ENCODE assay signal across 8 mouse cellular contexts in the genomic region with DNA sequence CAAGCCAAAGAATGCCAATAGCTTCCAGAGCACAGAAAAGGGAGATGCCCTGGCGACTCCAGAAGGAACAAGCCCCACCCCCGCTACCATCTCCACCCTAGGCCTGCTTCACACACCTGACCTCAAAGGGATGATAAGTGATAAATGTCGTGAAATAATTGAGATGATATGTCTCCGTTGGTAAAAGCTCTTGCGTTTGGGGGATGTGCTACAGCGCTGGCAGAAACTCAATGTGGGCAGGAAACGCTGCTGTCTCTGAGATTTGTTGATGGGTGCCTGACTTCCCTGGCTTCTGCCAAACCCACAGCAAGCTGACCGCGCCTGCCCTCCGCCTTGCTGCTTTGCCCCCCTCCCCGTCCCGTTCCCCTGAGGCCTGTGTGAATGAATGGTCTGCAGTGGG. TPM values are rescaled to one million over a fixed set of nuclear protein-coding genes. Genes with fewer than 3 reads are reported as not detected.
DNase-seq lines count a peak whose midpoint lies in the region; ATAC-seq lines count a peak whose summit lies in the region.
"Had no signal": no experiment of that assay in that cellular context is flagged by ENCODE, and none has a peak within 500 bp of the region (broad histone marks: within the 10 kb centered on the region; RNA-seq: fewer than 3 reads in every experiment).

No protein-coding gene starts in this region.

- peaks cover 30% of the 10 kb centered on the region for H3K4me1 ChIP-seq in neural tube, embryonic 13.5 days (replicated peaks)
- peaks cover 33% of the 10 kb centered on the region for H3K4me1 ChIP-seq in neural tube, embryonic 15.5 days
- H3K4me1 ChIP-seq in embryonic facial prominence, embryonic 14.5 days (ENCODE audit: control insufficient read depth, insufficient read depth, low read length): peaks cover 23% of the 10 kb centered on the region
- H3K4me1 ChIP-seq in kidney, embryonic 16.5 days (ENCODE audit: insufficient read depth, low read length): peaks cover 56% of the 10 kb centered on the region

- no peaks in the 10 kb centered on the region for H3K9me3 ChIP-seq in neural tube, embryonic 13.5 days
- no peaks in the 10 kb centered on the region for H3K9me3 ChIP-seq in neural tube, embryonic 15.5 days (replicated peaks)
- no peaks in the 10 kb centered on the region for H3K9me3 ChIP-seq in embryonic facial prominence, embryonic 14.5 days (ENCODE audit: control insufficient read depth, low read length)
- H3K9me3 ChIP-seq in kidney, embryonic 16.5 days (ENCODE audit: low read length): no peaks in the 10 kb centered on the region
- H3K9me3 ChIP-seq: megakaryocyte, embryonic 14.5 days had no signal

- no peak overlapping the region for H3K9ac ChIP-seq in neural tube, embryonic 13.5 days
- H3K9ac ChIP-seq in neural tube, embryonic 15.5 days (replicated peaks): no peak overlapping the region
- no peak overlapping the region for H3K9ac ChIP-seq in embryonic facial prominence, embryonic 14.5 days (ENCODE audit: low read depth, low read length)
- 0 out of 2 replicates have a peak overlapping the region, but pooled peaks have one; percentile 15 for H3K9ac ChIP-seq in kidney, embryonic 16.5 days (replicated peaks; ENCODE audit: low read length)

- WGBS in neural tube, embryonic 13.5 days: 61% methylated on average over 12 of the region's 12 CpGs
- WGBS in neural tube, embryonic 15.5 days: 59% methylated on average over 12 of the region's 12 CpGs
- WGBS in embryonic facial prominence, embryonic 14.5 days: 34% methylated on average over 12 of the region's 12 CpGs
- 36% methylated on average over 12 of the region's 12 CpGs for WGBS in kidney, embryonic 16.5 days

- DNase-seq in embryonic facial prominence, embryonic 14.5 days (ENCODE audit: low spot score): peak; percentile 61
- peak; percentile 48 for DNase-seq in thymus, postnatal 25 days
- DNase-seq in embryo, embryonic 10 days (ENCODE audit: low spot score): no peak
- no peak for DNase-seq in urinary bladder, postnatal 36 days (ENCODE audit: low spot score in 2 of 2)

- no peak overlapping the region for H3K4me3 ChIP-seq in neural tube, embryonic 13.5 days
- H3K4me3 ChIP-seq in neural tube, embryonic 15.5 days (replicated peaks): no peak overlapping the region
- no peak overlapping the region for H3K4me3 ChIP-seq in embryonic facial prominence, embryonic 14.5 days (ENCODE audit: low read depth, low read length)
- no peak overlapping the region for H3K4me3 ChIP-seq in kidney, embryonic 16.5 days (ENCODE audit: low read length)
- H3K4me3 ChIP-seq: megakaryocyte, embryonic 14.5 days had no signal

- 0 out of 2 replicates have a peak overlapping the region, but pooled peaks have one; percentile 33 for H3K27ac ChIP-seq in neural tube, embryonic 13.5 days (replicated peaks)
- no peak overlapping the region for H3K27ac ChIP-seq in neural tube, embryonic 15.5 days (replicated peaks)
- no peak overlapping the region for H3K27ac ChIP-seq in embryonic facial prominence, embryonic 14.5 days (replicated peaks; ENCODE audit: low read depth, low read length)
- 0 out of 2 replicates have a peak overlapping the region, but pooled peaks have one; percentile 3 for H3K27ac ChIP-seq in kidney, embryonic 16.5 days (ENCODE audit: low read length)

- peaks cover 12% of the 10 kb centered on the region for H3K36me3 ChIP-seq in neural tube, embryonic 13.5 days
- peaks cover 19% of the 10 kb centered on the region for H3K36me3 ChIP-seq in neural tube, embryonic 15.5 days
- H3K36me3 ChIP-seq in embryonic facial prominence, embryonic 14.5 days (ENCODE audit: control insufficient read depth, insufficient read depth, low read length): peaks cover 16% of the 10 kb centered on the region
- H3K36me3 ChIP-seq in kidney, embryonic 16.5 days (ENCODE audit: insufficient read depth, low read length): peaks cover 13% of the 10 kb centered on the region

- no peaks in the 10 kb centered on the region for H3K27me3 ChIP-seq in neural tube, embryonic 13.5 days
- H3K27me3 ChIP-seq in neural tube, embryonic 15.5 days (replicated peaks): no peaks in the 10 kb centered on the region
- no peaks in the 10 kb centered on the region for H3K27me3 ChIP-seq in embryonic facial prominence, embryonic 14.5 days (replicated peaks; ENCODE audit: control insufficient read depth, insufficient read depth, low read length)
- no peaks in the 10 kb centered on the region for H3K27me3 ChIP-seq in kidney, embryonic 16.5 days (ENCODE audit: insufficient read depth, low read length)

- no peak for ATAC-seq in neural tube, embryonic 13.5 days (ENCODE audit: low read depth)
- ATAC-seq in neural tube, embryonic 15.5 days (ENCODE audit: low FRiP score): no peak
- no peak for ATAC-seq in embryonic facial prominence, embryonic 14.5 days (ENCODE audit: low read depth)
- ATAC-seq in kidney, embryonic 16.5 days (ENCODE audit: low FRiP score, low TSS enrichment): no peak

- no peak overlapping the region for H3K4me2 ChIP-seq in neural tube, embryonic 13.5 days
- H3K4me2 ChIP-seq in neural tube, embryonic 15.5 days: no peak overlapping the region
- H3K4me2 ChIP-seq in embryonic facial prominence, embryonic 14.5 days (ENCODE audit: low read depth, low read length): peak overlapping the region; percentile 22; the same call in 1 of the 2 replicates
- H3K4me2 ChIP-seq in kidney, embryonic 16.5 days (replicated peaks; ENCODE audit: low read depth, low read length): peak overlapping the region; percentile 27

RNA-seq across cellular contexts. Expression of gene Ifngr2, which starts 6.8 kb away (rescaled TPM):
- 59.4 and 75.3 TPM in 2 replicates for polyA plus RNA-seq in neural tube, embryonic 13.5 days (2015; fragmentation: Nextera tagmentation; extraction: Ambion mirVana)
- 106 and 112 TPM in 2 replicates for polyA plus RNA-seq in neural tube, embryonic 15.5 days (2015; fragmentation: Nextera tagmentation; extraction: Ambion mirVana)
- polyA plus RNA-seq in embryonic facial prominence, embryonic 14.5 days (2014; fragmentation: Nextera tagmentation; extraction: Ambion mirVana): 51.0 and 55.9 TPM in 2 replicates
- polyA plus RNA-seq in kidney, embryonic 16.5 days (2015; fragmentation: Nextera tagmentation; extraction: Ambion mirVana): 52.1 and 52.7 TPM in 2 replicates

RNA-seq across cellular contexts. Expression of gene Tmem50b, which starts 44.0 kb away (rescaled TPM):
- 85.6 and 96.8 TPM in 2 replicates for polyA plus RNA-seq in neural tube, embryonic 13.5 days (2015; fragmentation: Nextera tagmentation; extraction: Ambion mirVana)
- polyA plus RNA-seq in neural tube, embryonic 15.5 days (2015; fragmentation: Nextera tagmentation; extraction: Ambion mirVana): 102 and 112 TPM in 2 replicates
- polyA plus RNA-seq in embryonic facial prominence, embryonic 14.5 days (2014; fragmentation: Nextera tagmentation; extraction: Ambion mirVana): 39.5 and 41.7 TPM in 2 replicates
- polyA plus RNA-seq in kidney, embryonic 16.5 days (2015; fragmentation: Nextera tagmentation; extraction: Ambion mirVana): 42.1 and 47.7 TPM in 2 replicates

Comparison
In these comparisons a context has a peak if more than half of its experiments do, and no peak if none do; other contexts are left out.
1. H3K27ac ChIP-seq: peak in neural tube, embryonic 13.5 days (single experiment) and kidney, embryonic 16.5 days (single experiment); none in neural tube, embryonic 15.5 days (single experiment) and embryonic facial prominence, embryonic 14.5 days (single experiment).
2. H3K4me2 ChIP-seq: peak in embryonic facial prominence, embryonic 14.5 days (single experiment) and kidney, embryonic 16.5 days (single experiment); none in neural tube, embryonic 13.5 days (single experiment) and neural tube, embryonic 15.5 days (single experiment).
3. DNase-seq: peak in embryonic facial prominence, embryonic 14.5 days (single experiment) and thymus, postnatal 25 days (single experiment); none in embryo, embryonic 10 days (single experiment) and urinary bladder, postnatal 36 days (0 of 2).